22 mouse cellular contexts compared by ENCODE assay signal in genomic region chr9:46186387-46186786, GRCm38 (mm10). TPM values are rescaled to one million over a fixed set of nuclear protein-coding genes. Genes with fewer than 3 reads are reported as not detected.
DNase-seq lines count a peak whose midpoint lies in the region; ATAC-seq and TF ChIP-seq lines count a peak whose summit lies in the region.
"Had no signal": no experiment of that assay in that cellular context is flagged by ENCODE, and none has a peak within 500 bp of the region (broad histone marks: within the 10 kb centered on the region; RNA-seq: fewer than 3 reads in every experiment).

No protein-coding gene starts in this region.

- peak; percentile 73 for TF ChIP-seq CTCF in layer of hippocampus, adult 2 months (conservative IDR thresholded peaks at IDR 0.05)

- ATAC-seq in CD4-positive, CD25-positive, alpha-beta regulatory T cell, adult 4 months: no peak

- H3K4me3 ChIP-seq in layer of hippocampus, adult 2 months: no peak overlapping the region
- H3K4me3 ChIP-seq: embryonic facial prominence, embryonic 15.5 days; forebrain, embryonic 12.5 days; limb, embryonic 13.5 days; myocyte had no signal

- peak; percentile 35 for DNase-seq in CD4-positive, CD25-positive, alpha-beta regulatory T cell, adult 2 months (ENCODE audit: low read depth, low spot score)
- DNase-seq in layer of hippocampus, adult 2 months (ENCODE audit: low spot score in 2 of 2): no peak
- DNase-seq in layer of hippocampus, postnatal 10 days (ENCODE audit: low spot score in 2 of 2): no peak
- DNase-seq in 3T3-L1 (ENCODE audit: low read depth, low spot score): peak; percentile 28
- peak; percentile 57 for DNase-seq in induced T-regulatory cell, adult 2 months (ENCODE audit: low read depth)
- no peak for DNase-seq in cerebellum, adult 11-12 months
- no peak for DNase-seq in heart, postnatal 10 days
- DNase-seq: adrenal gland, postnatal 25 days; cerebellum, adult 9-11 months; kidney, adult 8-10 months; right cerebral cortex, postnatal 14 days; thymus, adult 18-20 months had no signal

- intact Hi-C loops in heart, postnatal 10 days (cut with DNase I): loop anchor here (2.0 kb wide), 1 partner anchor 60 kb away; no protein-coding TSS in a partner anchor

- no peak overlapping the region for H3K27ac ChIP-seq in layer of hippocampus, adult 2 months
- H3K27ac ChIP-seq: embryonic facial prominence, embryonic 15.5 days; forebrain, embryonic 12.5 days; hindbrain, embryonic 14.5 days; limb, embryonic 13.5 days had no signal

RNA-seq across cellular contexts. Expression of gene Apoa1, which starts 42.0 kb away (rescaled TPM):
- not detected for polyA plus RNA-seq in CD4-positive, CD25-positive, alpha-beta regulatory T cell, adult 4 months (2017; shearing (Covaris generic))
- not detected for total RNA-seq in layer of hippocampus, adult 2 months (2021)
- total RNA-seq in layer of hippocampus, postnatal 10 days (2021): under 1 TPM; 0.33 to 0.94 TPM
- under 1 TPM; 0.26 to 0.50 TPM for total RNA-seq in heart, postnatal 10 days (2021)
- total RNA-seq: left cerebral cortex, adult 18-20 months had no signal
- polyA plus RNA-seq: myocyte had no signal

RNA-seq across cellular contexts. Expression of gene Apoc3, which starts 49.0 kb away (rescaled TPM):
- polyA plus RNA-seq in CD4-positive, CD25-positive, alpha-beta regulatory T cell, adult 4 months (2017; shearing (Covaris generic)): not detected
- 1 to 10 TPM in 1 of 2 experiments, not detected in 1; 1.0 TPM for total RNA-seq in layer of hippocampus, adult 2 months (2021)
- not detected for total RNA-seq in layer of hippocampus, postnatal 10 days (2021)
- not detected for total RNA-seq in heart, postnatal 10 days (2021)
- polyA plus RNA-seq: embryonic facial prominence, embryonic 15.5 days; forebrain, embryonic 12.5 days; heart, embryonic 14.5 days; hindbrain, embryonic 14.5 days; limb, embryonic 13.5 days; lung, embryonic 16.5 days; myocyte had no signal

RNA-seq across cellular contexts. Expression of gene Apoa4, which starts 54.1 kb away (rescaled TPM):
- polyA plus RNA-seq in CD4-positive, CD25-positive, alpha-beta regulatory T cell, adult 4 months (2017; shearing (Covaris generic)): not detected
- total RNA-seq in layer of hippocampus, adult 2 months (2021): not detected
- not detected for total RNA-seq in layer of hippocampus, postnatal 10 days (2021)
- not detected for total RNA-seq in heart, postnatal 10 days (2021)
- total RNA-seq: adrenal gland, postnatal 25 days; left cerebral cortex, adult 18-20 months had no signal
- polyA plus RNA-seq: forebrain, embryonic 12.5 days; gonadal fat pad, adult 2 months; heart, embryonic 14.5 days; hindbrain, embryonic 14.5 days; lung, embryonic 16.5 days; myocyte had no signal

Comparison
In these comparisons a context has a peak if more than half of its experiments do, and no peak if none do; other contexts are left out.
1. DNase-seq: peak in CD4-positive, CD25-positive, alpha-beta regulatory T cell, adult 2 months (single experiment), 3T3-L1 (single experiment) and induced T-regulatory cell, adult 2 months (single experiment); none in layer of hippocampus, adult 2 months (0 of 2), layer of hippocampus, postnatal 10 days (0 of 2), cerebellum, adult 11-12 months (single experiment) and heart, postnatal 10 days (0 of 2).